Comparison of ENCODE assay signal across 29 mouse cellular contexts in the genomic region with DNA sequence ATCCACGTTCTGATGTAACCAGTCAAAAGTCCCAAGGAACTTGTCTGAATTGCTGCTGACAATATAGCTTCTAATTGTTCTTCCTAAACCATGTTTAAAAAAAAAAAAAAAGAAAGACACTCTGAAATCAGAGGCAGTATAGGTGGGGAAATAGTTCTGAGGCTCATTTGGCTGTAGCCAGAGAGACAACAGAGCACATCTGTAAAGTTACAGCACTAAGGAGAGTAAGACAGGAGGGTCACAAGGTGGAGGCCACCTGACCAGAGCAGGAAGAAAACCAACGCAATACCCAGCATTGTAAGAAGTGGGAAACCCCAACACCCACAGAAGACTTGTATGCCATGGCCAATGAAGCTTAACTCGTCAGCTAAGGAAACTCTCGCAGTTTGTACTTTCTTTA. TPM values are rescaled to one million over a fixed set of nuclear protein-coding genes. Genes with fewer than 3 reads are reported as not detected.
"Had no signal": no experiment of that assay in that cellular context is flagged by ENCODE, and none has a peak within 500 bp of the region (broad histone marks: within the 10 kb centered on the region; RNA-seq: fewer than 3 reads in every experiment).

No protein-coding gene starts in this region.

- DNase-seq: liver, embryonic 13.5 days; liver, postnatal 0 days; lung, adult 2 months; lung, postnatal 14 days; lung, postnatal 36 days; midbrain, embryonic 14.5 days; retina, postnatal 1 day; right cerebral cortex, adult 18-20 months; right cerebral cortex, postnatal 25 days; right cerebral cortex, postnatal 4 days; spleen, adult 18-20 months; thymus, adult 18-20 months; thymus, postnatal 14 days; thymus, postnatal 36 days had no signal

- H3K4me3 ChIP-seq: liver, embryonic 13.5 days; liver, embryonic 15.5 days; lung, embryonic 15.5 days; megakaryocyte, embryonic 14.5 days; myocyte; neural tube, embryonic 13.5 days; neural tube, embryonic 15.5 days; stomach, embryonic 15.5 days had no signal

- H3K9me3 ChIP-seq: liver, embryonic 13.5 days; liver, embryonic 15.5 days; lung, embryonic 15.5 days; megakaryocyte, embryonic 14.5 days; neural tube, embryonic 13.5 days; neural tube, embryonic 15.5 days; stomach, embryonic 15.5 days had no signal

- H3K27me3 ChIP-seq: liver, embryonic 13.5 days; liver, embryonic 15.5 days; lung, embryonic 15.5 days; megakaryocyte, embryonic 14.5 days; neural tube, embryonic 13.5 days; neural tube, embryonic 15.5 days; stomach, embryonic 15.5 days had no signal

- ATAC-seq: liver, postnatal 0 days; lung, postnatal 0 days; midbrain, embryonic 16.5 days had no signal

- H3K27ac ChIP-seq: liver, embryonic 13.5 days; liver, embryonic 15.5 days; lung, embryonic 15.5 days; macrophage; neural tube, embryonic 13.5 days; neural tube, embryonic 15.5 days; stomach, embryonic 15.5 days had no signal

- H3K9ac ChIP-seq: liver, embryonic 13.5 days; liver, embryonic 15.5 days; liver, postnatal 0 days; lung, embryonic 15.5 days; neural tube, embryonic 13.5 days; neural tube, embryonic 15.5 days; stomach, embryonic 15.5 days had no signal

- H3K4me2 ChIP-seq: liver, embryonic 13.5 days; liver, embryonic 15.5 days; lung, embryonic 15.5 days; midbrain, embryonic 11.5 days; neural tube, embryonic 13.5 days; neural tube, embryonic 15.5 days; stomach, embryonic 15.5 days had no signal

- H3K4me1 ChIP-seq: liver, embryonic 13.5 days; liver, embryonic 15.5 days; lung, embryonic 15.5 days; neural tube, embryonic 13.5 days; neural tube, embryonic 15.5 days; stomach, embryonic 15.5 days had no signal

RNA-seq across cellular contexts. Expression of a gene that starts 19.1 kb away (rescaled TPM):
- total RNA-seq: megakaryocyte progenitor cell, adult 5-6 weeks had no signal
- polyA plus RNA-seq: lung, adult 2 months; lung, embryonic 15.5 days; lung, postnatal 0 days; macrophage; midbrain, embryonic 14.5 days; midbrain, embryonic 16.5 days; neural tube, embryonic 13.5 days; neural tube, embryonic 15.5 days; small intestine, adult 2 months had no signal

RNA-seq across cellular contexts. Expression of a gene that starts 39.0 kb away (rescaled TPM):
- total RNA-seq: megakaryocyte progenitor cell, adult 5-6 weeks had no signal
- polyA plus RNA-seq: liver, embryonic 13.5 days; liver, embryonic 15.5 days; liver, postnatal 0 days; lung, embryonic 15.5 days; lung, postnatal 0 days; macrophage; midbrain, embryonic 11.5 days; midbrain, embryonic 14.5 days; midbrain, embryonic 16.5 days; neural tube, embryonic 11.5 days; neural tube, embryonic 13.5 days; neural tube, embryonic 15.5 days; small intestine, adult 2 months; thymus, postnatal 0 days had no signal
